25 mouse cellular contexts compared by ENCODE assay signal in genomic region chr16:21813164-21813834, GRCm38 (mm10). TPM values are rescaled to one million over a fixed set of nuclear protein-coding genes. Genes with fewer than 3 reads are reported as not detected.
"Had no signal": no experiment of that assay in that cellular context is flagged by ENCODE, and none has a peak within 500 bp of the region (broad histone marks: within the 10 kb centered on the region; RNA-seq: fewer than 3 reads in every experiment).

No protein-coding gene starts in this region.

- H3K27ac ChIP-seq: gastrocnemius, adult 2 months; heart, adult 2 months; heart, embryonic 10.5 days; hindbrain, embryonic 10.5 days; hindbrain, embryonic 12.5 days; hindbrain, embryonic 14.5 days; intestine, embryonic 15.5 days; layer of hippocampus, adult 2 months; left cerebral cortex, adult 2 months; limb, embryonic 10.5 days; limb, embryonic 12.5 days; liver, embryonic 13.5 days had no signal

- H3K4me1 ChIP-seq: heart, embryonic 10.5 days; heart, embryonic 12.5 days; hindbrain, embryonic 10.5 days; intestine, embryonic 15.5 days; limb, embryonic 10.5 days; limb, embryonic 12.5 days had no signal

- H3K4me3 ChIP-seq: gastrocnemius, adult 2 months; heart, adult 2 months; heart, embryonic 10.5 days; heart, embryonic 12.5 days; hindbrain, embryonic 10.5 days; hindbrain, embryonic 12.5 days; intestine, embryonic 15.5 days; layer of hippocampus, adult 2 months; left cerebral cortex, adult 2 months; limb, embryonic 10.5 days; limb, embryonic 12.5 days; liver, embryonic 13.5 days had no signal

- H3K4me2 ChIP-seq: heart, embryonic 12.5 days; hindbrain, embryonic 12.5 days; hindbrain, embryonic 14.5 days; intestine, embryonic 15.5 days; limb, embryonic 12.5 days; liver, embryonic 13.5 days had no signal

- H3K27me3 ChIP-seq: heart, embryonic 12.5 days; hindbrain, embryonic 12.5 days; intestine, embryonic 15.5 days; limb, embryonic 12.5 days; liver, embryonic 13.5 days had no signal

- H3K36me3 ChIP-seq: intestine, embryonic 15.5 days had no signal

- H3K9me3 ChIP-seq: heart, embryonic 10.5 days; heart, embryonic 12.5 days; hindbrain, embryonic 10.5 days; hindbrain, embryonic 12.5 days; intestine, embryonic 15.5 days; limb, embryonic 10.5 days; limb, embryonic 12.5 days; liver, embryonic 13.5 days had no signal

- ATAC-seq: hindbrain, embryonic 16.5 days; inflammation-experienced regulatory T-cells, adult 6 months; intestine, embryonic 15.5 days had no signal

- H3K9ac ChIP-seq: heart, embryonic 12.5 days; hindbrain, embryonic 12.5 days; hindbrain, embryonic 14.5 days; intestine, embryonic 15.5 days; limb, embryonic 12.5 days; liver, embryonic 13.5 days had no signal

- DNase-seq: gastrocnemius, adult 2 months; gastrocnemius, postnatal 10 days; gastrocnemius, postnatal 25 days; heart, adult 2 months; heart, postnatal 10 days; heart, postnatal 4 days; kidney, adult 18-20 months; kidney, adult 8-10 months; kidney, postnatal 10 days; kidney, postnatal 25 days; kidney, postnatal 4 days; liver, embryonic 13.5 days had no signal

RNA-seq across cellular contexts. Expression of gene Map3k13, which starts 19.2 kb away (rescaled TPM):
- total RNA-seq: granulocyte monocyte progenitor cell, adult 5-6 weeks had no signal
